Mouse (Mus musculus) adrenal gland, adult 2 months (tissue): ENCODE results near the gene Cenpc1. TPM values are rescaled to one million over a fixed set of nuclear protein-coding genes. Genes with fewer than 3 reads are reported as not detected.

Source experiments
- DNase-seq: peaks from one replicate; pipeline ENCODE4 v3.0.0; 2021
- polyA plus RNA-seq: library from polyadenylated mRNA; depleted of rRNA; stranded (reverse); fragments of >200 nt; gene quantifications from 2 replicates; pipeline ENCODE4 v1.2.3, GENCODE M21; 2012; rRNA removed
- total RNA-seq, 2 experiments: library from RNA; stranded (reverse); gene quantifications; 2 replicates each; pipeline ENCODE4 v1.2.3; 2021

Cenpc1 gene
- total and polyA plus RNA-seq, 3 experiments, result 5.2 to 16.1 (median 13.6) TPM

DNA sequence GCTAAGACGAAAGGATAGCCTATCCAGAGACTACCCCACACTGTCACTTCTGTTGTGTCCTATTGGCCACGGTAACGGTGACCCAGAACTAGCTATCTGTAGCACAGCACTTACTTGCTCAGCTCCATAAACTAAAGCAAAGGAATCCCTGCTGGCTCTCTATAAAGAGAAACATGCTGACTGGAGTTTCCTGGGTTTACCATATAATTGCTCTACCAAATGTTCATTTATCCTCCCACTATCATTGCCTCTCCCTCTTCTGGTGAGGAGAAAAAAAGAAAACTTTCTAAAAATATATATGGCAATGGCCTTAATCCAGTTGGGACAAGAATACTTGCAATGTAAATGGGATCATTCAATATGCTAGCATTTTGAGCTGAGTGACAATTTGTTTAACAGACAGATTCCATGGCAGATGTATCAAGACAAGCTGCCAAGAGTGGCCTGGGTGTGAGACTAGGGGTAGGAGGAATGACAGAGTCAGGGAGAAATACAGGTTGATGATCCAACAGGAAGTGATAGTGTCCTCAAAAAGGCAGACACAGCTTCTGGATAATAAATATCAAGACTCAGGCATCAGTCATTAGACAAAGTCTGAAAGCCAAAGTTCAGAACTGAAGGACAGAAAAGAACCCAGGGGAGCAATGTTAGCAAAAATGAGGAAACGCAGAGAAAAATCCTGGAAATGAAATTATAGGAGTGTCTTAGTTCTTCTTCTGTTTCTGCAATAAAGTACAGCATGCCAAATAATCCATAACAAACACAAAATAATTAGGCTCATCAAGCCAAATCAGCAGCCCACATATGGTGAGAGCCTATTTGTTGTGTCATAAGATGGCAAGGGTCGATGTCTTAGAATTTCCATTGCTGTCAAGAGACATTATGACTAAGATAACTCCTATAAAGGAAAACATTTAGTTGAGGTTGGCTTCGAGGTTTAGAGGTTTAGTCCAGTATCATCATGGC is 68.6 kb downstream of the Cenpc1 start:
- DNase-seq, result no peak

DNA sequence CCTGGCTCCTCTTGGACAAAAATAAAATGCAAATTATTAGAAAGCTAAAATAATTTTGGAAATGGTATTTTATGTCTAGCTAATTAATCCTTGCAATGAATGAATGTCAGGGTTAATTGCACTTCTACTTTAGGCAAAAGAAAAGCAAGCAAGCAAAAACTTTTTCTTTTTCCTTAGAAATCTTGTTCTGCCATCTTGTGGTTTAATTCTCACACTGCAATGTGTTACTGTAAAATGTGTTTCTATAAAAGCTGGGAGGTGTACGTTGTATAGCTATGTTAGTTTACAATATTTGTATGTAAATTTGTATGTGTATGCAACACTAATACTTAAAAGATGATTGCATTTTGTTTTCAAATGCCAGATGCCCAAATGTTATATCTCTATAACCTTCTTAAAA is 70.8 kb downstream of the Cenpc1 start:
- DNase-seq, result no peak

DNA sequence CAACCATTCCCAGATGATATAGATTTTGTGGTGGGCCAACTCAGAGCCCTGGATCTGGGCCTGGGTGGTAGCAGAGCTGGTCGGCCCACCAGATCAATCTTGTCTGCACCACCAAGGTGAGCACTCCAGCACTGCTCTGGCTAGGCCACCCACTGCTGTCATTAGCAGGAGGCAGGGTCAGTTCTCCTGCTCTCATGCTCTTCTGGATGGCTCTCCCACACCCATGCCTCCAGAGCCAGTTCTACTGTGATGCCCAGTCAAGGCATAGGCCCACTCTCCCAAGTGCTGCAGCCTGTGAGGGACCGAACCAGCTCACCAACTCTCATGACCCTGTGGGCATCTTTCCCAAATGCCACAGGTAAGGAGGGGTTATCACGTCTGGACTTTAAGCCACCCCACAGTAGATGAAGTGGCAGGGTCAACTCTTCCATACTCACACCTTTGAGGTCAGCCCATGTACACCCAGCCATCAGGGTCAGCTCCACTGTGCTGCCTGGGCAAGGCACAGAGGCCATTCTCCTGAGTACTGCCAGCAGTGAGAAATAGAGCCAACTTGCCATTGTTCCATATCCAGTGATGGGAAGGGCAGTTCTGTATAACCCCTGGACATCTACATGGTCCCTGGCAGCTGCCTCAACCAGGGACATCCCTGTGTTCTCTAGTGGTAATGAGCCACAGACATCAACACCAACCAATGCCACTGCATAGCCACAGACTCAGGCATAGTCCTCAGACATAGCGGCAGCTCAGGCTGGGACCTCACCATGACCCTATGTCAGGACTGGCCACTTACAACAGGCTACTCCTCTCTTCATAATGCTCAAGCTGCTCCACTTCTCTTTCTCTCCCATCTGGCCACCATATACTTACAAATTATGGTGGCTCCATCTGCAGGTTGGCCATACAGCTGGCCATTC is 72.3 kb downstream of the Cenpc1 start:
- no peak for DNase-seq

DNA sequence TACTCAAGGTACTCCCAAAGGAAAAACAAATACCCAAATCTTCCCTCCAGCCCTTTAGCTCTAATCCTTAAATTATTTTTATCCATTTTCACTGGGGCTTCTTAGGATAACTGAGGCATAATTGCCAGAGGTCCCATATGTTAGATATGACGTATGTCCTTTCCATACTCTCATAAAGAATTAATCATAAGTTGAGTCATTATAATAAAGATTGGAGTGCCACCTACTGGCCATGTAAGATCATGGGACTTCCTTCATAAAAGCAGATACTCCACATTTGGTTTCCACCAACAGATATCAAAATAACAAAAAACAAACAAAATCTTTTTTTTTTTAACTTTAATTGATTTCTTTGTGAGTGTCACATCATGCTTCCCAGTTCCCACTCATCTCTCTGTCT is 73.3 kb downstream of the Cenpc1 start:
- DNase-seq, result no peak

DNA sequence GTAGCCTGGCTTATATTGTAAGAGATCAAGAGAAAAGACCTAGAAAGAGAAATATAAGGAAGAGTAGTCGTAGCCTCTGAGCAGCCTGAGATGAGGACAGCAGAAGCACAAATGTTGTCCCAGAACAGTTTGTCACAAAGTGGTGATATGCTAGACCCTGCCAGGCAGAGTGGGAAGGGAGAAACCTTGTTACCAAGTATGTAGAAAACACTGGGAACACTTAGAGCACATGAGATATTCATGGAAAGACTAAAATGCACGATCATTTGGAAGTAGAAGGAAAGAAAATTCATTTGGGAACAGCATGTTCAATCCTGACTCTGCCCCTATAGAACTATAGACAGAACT is 77.9 kb downstream of the Cenpc1 start:
- DNase-seq, result no peak

DNA sequence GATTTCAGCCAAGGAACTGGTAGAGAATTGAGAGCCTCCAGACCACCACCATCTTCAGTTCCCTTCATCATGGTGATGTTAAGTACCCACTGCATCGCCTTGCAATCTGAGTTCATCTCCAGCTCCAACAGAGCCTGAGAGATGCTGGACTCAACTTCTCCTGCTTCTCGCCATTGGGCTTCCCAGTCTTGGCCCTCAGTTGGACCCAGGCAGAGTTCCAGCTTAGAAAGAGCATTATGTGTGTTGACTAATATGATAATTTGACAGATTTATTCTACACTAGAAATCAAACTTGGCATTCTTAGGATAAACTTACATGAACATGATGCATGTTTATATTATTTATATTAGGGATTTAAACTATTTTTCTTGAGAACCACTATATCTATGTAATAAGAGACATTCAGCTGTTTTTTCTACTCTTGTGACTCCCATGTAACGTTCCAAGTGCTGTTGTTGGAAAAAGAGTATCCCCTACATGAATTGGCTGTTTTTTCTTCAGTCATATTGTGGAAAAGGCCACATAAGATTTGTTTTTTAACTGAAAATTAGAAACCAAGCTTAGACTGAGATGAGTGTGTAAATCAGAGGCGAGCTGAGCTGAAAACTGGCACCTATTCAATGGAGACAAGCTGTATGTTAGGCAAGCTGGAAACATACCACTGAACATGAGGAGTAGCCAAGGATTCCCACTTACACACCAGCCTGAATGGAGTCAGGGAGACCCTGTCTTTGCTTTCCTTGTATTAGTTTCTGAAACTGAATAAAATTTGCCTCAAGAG is 78.5 kb downstream of the Cenpc1 start:
- DNase-seq, result no peak

DNA sequence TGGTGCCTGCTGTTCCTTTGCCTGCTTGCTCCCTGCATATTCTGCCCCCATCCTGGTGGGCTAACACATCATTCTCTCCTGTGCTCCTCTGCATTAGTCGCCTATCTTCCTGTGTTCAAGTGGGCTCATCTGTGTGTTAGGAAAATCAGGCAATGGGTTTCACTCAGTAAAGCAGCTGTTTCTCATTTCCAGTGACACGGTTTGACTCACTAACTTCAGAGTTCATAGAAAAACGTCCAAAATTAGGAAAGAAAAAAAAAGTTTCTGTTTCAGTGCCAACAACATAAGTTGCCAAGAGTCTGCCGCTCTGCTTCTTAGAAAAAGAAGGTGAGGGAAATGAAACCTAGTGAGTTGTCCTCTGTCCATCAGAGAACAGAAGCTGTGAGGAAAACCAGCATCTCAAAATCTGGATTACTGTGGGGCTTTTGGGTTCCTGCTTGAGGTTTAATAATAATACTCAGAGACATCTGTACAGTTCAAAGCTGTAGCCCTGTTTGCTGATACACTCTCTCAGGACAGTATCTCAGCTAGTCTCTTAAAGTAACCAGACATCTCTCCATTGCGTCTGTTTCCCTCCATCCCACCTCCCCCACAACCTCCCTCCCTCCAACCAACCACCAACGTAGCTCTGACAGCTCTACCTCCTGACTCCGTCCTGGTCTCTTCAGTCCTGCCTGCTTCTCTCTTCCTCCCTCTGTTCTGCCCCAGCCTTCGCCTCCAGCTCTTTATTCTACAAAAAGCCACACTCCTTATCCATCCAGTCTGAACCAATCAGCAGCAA is 87.5 kb downstream of the Cenpc1 start:
- no peak for DNase-seq

DNA sequence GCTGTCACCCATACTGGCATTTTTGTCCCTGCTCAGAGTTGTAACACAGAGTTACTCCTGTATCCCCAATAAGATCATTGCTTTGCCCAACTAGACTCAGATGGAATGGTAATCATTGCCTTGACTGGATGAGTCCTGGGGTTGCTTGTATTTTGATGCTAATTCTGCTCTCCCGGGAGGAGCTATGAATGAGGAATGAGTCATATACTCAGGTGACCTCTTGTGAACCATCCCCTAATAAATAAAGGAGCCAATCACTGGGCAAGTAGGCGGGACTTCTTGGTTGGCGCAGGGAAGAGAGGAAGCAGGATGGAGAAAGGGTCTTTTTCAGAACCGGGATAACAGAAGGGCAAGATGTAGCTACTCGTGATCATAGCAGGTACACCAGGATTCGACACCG is 102.6 kb downstream of the Cenpc1 start:
- DNase-seq, result no peak

Other genes with a start within 250 kb of the Cenpc1 start
- gene Stap1, start 6.2 kb upstream of the Cenpc1 start, total RNA-seq, result 1 to 10 TPM in 1 of 2 experiments, under 1 TPM in 1; 0.26 to 1.5 TPM
- not detected in 2 replicates for gene Stap1, start 6.2 kb upstream of the Cenpc1 start, polyA plus RNA-seq
- 10 to 100 TPM; 16.1 to 23.4 TPM for gene Uba6, start 107.2 kb upstream of the Cenpc1 start, total RNA-seq
- gene Uba6, start 107.2 kb upstream of the Cenpc1 start, polyA plus RNA-seq, result 0.28 and 0.29 TPM in 2 replicates
- gene Gnrhr, start 132.3 kb upstream of the Cenpc1 start, total RNA-seq, result under 1 TPM; 0.20 to 0.35 TPM
- 0.08 and 0.17 TPM in 2 replicates for gene Gnrhr, start 132.3 kb upstream of the Cenpc1 start, polyA plus RNA-seq
- not detected for gene Tmprss11c, start 223.7 kb upstream of the Cenpc1 start, total RNA-seq
- gene Tmprss11c, start 223.7 kb upstream of the Cenpc1 start, polyA plus RNA-seq, result not detected in 2 replicates